Mouse (Mus musculus): ENCODE results near the gene Itpripl1.
"Not testable (repeated sequence)": the region's sequence is repeated elsewhere in the genome, so short reads cannot be mapped to it uniquely, and the experiment has no call there.

Itpripl1 gene

GRCm38 (mm10) chr2:127092000-127092399 is 51.2 kb downstream of the Itpripl1 start:
- DNase-seq (ENCODE audit: extremely low read depth, low read depth, low spot score), result no peak

GRCm38 (mm10) chr2:127090151-127090550 is 53.1 kb downstream of the Itpripl1 start:
- DNase-seq (ENCODE audit: extremely low read depth, low read depth, low spot score), result not testable (repeated sequence)

Data from fat pad, adult 2 months (tissue).